Mouse (Mus musculus): ENCODE results near the gene Pmepa1. TPM values are rescaled to one million over a fixed set of nuclear protein-coding genes. Genes with fewer than 3 reads are reported as not detected.

The Pmepa1 gene
- 0.52 TPM for polyA plus RNA-seq (2014; fragmentation: Illumina TruSeq; extraction: RNeasy Lipid Tissue Mini Kit (QIAGEN cat#74804); ENCODE audit: low read depth, low replicate concordance)

DNA sequence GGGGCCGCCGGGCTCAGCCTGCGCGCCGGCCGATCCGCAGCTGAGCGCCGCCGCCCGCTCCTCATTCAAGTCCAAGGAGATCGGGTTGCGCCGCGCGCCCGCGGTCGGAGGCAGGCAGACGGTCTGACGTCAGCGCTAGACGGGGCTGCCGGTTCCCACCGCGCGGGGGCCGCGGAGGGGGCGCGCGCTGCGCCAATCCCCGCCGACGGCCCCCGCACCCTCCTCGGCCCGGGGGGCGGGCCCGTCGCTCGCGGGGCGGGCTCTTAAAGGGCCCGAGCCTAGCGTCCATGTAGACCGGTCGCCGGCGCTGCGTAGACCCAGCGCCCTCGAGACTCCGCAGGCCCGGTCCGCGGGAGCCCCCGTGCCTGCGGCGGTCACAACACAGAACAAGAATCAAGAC, at the start of gene Pmepa1:
Gene Pmepa1 (minus strand): TSS at position 125 of the 400 bp plus-strand sequence.

GRCm38 (mm10) chr2:173218416-173219141, 57.8 kb downstream of the Pmepa1 start, which contains the start of gene Zbp1:
TSS of gene Zbp1 (minus strand) at chr2:173218923.

Other genes with a start within 250 kb of the Pmepa1 start
- gene Ctcfl, start 157.0 kb downstream of the Pmepa1 start, polyA plus RNA-seq (2014; fragmentation: Illumina TruSeq; extraction: RNeasy Lipid Tissue Mini Kit (QIAGEN cat#74804); ENCODE audit: low read depth, low replicate concordance), result 0.52 TPM
- 0.13 TPM for gene Pck1, start 123.5 kb downstream of the Pmepa1 start, polyA plus RNA-seq (2014; fragmentation: Illumina TruSeq; extraction: RNeasy Lipid Tissue Mini Kit (QIAGEN cat#74804); ENCODE audit: low read depth, low replicate concordance)
- gene Zbp1, start 57.6 kb downstream of the Pmepa1 start, polyA plus RNA-seq (2014; fragmentation: Illumina TruSeq; extraction: RNeasy Lipid Tissue Mini Kit (QIAGEN cat#74804); ENCODE audit: low read depth, low replicate concordance), result 0.42 TPM
- 4.6 TPM for gene 1700021F07Rik, start 246.1 kb upstream of the Pmepa1 start, polyA plus RNA-seq (2014; fragmentation: Illumina TruSeq; extraction: RNeasy Lipid Tissue Mini Kit (QIAGEN cat#74804); ENCODE audit: low read depth, low replicate concordance)

Data from testis, adult 10 weeks (tissue).